9 mouse cellular contexts compared by ENCODE assay signal in genomic region chr13:20299424-20299823, GRCm38 (mm10).
A peak's percentile ranks its signal among the peaks of the same experiment; 100 is the strongest.
DNase-seq lines count a peak whose midpoint lies in the region; ATAC-seq and TF ChIP-seq lines count a peak whose summit lies in the region.
"Had no signal": no experiment of that assay in that cellular context is flagged by ENCODE, and none has a peak within 500 bp of the region (broad histone marks: within the 10 kb centered on the region; RNA-seq: fewer than 3 reads in every experiment).

No protein-coding gene starts in this region.

- H3K4me2 ChIP-seq in forebrain, embryonic 16.5 days (ENCODE audit: low read length), result no peak overlapping the region
- no peak overlapping the region for H3K4me2 ChIP-seq in liver, embryonic 14.5 days (ENCODE audit: low read depth)
- H3K4me2 ChIP-seq: heart, embryonic 15.5 days had no signal

- no peaks in the 10 kb centered on the region for H3K27me3 ChIP-seq in forebrain, embryonic 16.5 days (replicated peaks; ENCODE audit: control insufficient read depth, insufficient read depth, low read length)
- no peaks in the 10 kb centered on the region for H3K27me3 ChIP-seq in liver, embryonic 14.5 days (ENCODE audit: control insufficient read depth, insufficient read depth, low read length)
- H3K27me3 ChIP-seq in splenic B cell, adult 2 months (ENCODE audit: control insufficient read depth, insufficient read depth, low read length, poor library complexity, severe bottlenecking), result no peaks in the 10 kb centered on the region
- H3K27me3 ChIP-seq: heart, embryonic 15.5 days had no signal

- H3K36me3 ChIP-seq in forebrain, embryonic 16.5 days (ENCODE audit: control insufficient read depth, insufficient read depth), result no peaks in the 10 kb centered on the region
- no peaks in the 10 kb centered on the region for H3K36me3 ChIP-seq in liver, embryonic 14.5 days (replicated peaks; ENCODE audit: control insufficient read depth, insufficient read depth, low read depth)
- peaks cover 2% of the 10 kb centered on the region for H3K36me3 ChIP-seq in splenic B cell, adult 2 months (ENCODE audit: control insufficient read depth, insufficient read depth, low read length, poor library complexity, severe bottlenecking)
- H3K36me3 ChIP-seq: heart, embryonic 15.5 days had no signal

- no peak overlapping the region for H3K27ac ChIP-seq in forebrain, embryonic 16.5 days (ENCODE audit: low read length)
- no peak overlapping the region for H3K27ac ChIP-seq in liver, embryonic 14.5 days
- H3K27ac ChIP-seq: heart, embryonic 15.5 days had no signal

- WGBS in forebrain, embryonic 16.5 days, result 58% methylated on average over 3 of the region's 3 CpGs
- 43% methylated on average over 3 of the region's 3 CpGs for WGBS in liver, embryonic 14.5 days (ENCODE audit: insufficient replicate concordance)

- H3K4me3 ChIP-seq in forebrain, embryonic 16.5 days (replicated peaks; ENCODE audit: low read length), result no peak overlapping the region
- no peak overlapping the region for H3K4me3 ChIP-seq in liver, embryonic 14.5 days (ENCODE audit: insufficient read depth in 1 of 2, low read depth in 2 of 2, low read length in 2 of 2)
- H3K4me3 ChIP-seq: heart, embryonic 15.5 days had no signal

- TF ChIP-seq EP300 in liver, embryonic 14.5 days (IDR thresholded peaks at IDR 0.05; ENCODE audit: low read depth), result no peak

- peak; percentile 51 for TF ChIP-seq CTCF in liver, embryonic 14.5 days (IDR thresholded peaks at IDR 0.05; ENCODE audit: low read depth)

- H3K9ac ChIP-seq in forebrain, embryonic 16.5 days (replicated peaks; ENCODE audit: low read depth, low read length), result no peak overlapping the region
- no peak overlapping the region for H3K9ac ChIP-seq in liver, embryonic 14.5 days (replicated peaks)
- H3K9ac ChIP-seq: heart, embryonic 15.5 days had no signal

- no peaks in the 10 kb centered on the region for H3K4me1 ChIP-seq in forebrain, embryonic 16.5 days (replicated peaks; ENCODE audit: control insufficient read depth, insufficient read depth, low read length)
- no peaks in the 10 kb centered on the region for H3K4me1 ChIP-seq in liver, embryonic 14.5 days (replicated peaks; ENCODE audit: control insufficient read depth in 2 of 2, insufficient read depth in 2 of 2, low read length in 1 of 2)
- H3K4me1 ChIP-seq: heart, embryonic 15.5 days had no signal

- ATAC-seq in forebrain, embryonic 16.5 days, result peak; percentile 86
- ATAC-seq in liver, embryonic 14.5 days (ENCODE audit: insufficient read depth), result no peak

- DNase-seq in gastrocnemius, adult 18-20 months (ENCODE audit: low spot score), result peak; percentile 21
- no peak for DNase-seq in gastrocnemius, postnatal 36 days
- peak; percentile 39 for DNase-seq in thymus, postnatal 0 days (ENCODE audit: low spot score)
- no peak for DNase-seq in thymus, adult 18-20 months
- DNase-seq in liver, embryonic 14.5 days (ENCODE audit: low read depth in 3 of 3, low spot score in 3 of 3), result no peak
- DNase-seq in splenic B cell, adult 2 months (ENCODE audit: low read depth, low spot score), result peak; percentile 31
- no peak for DNase-seq in c-Kit-positive CD71-positive TER-119-positive erythroid progenitor cells, embryonic 14.5 days (ENCODE audit: low spot score)

- no peaks in the 10 kb centered on the region for H3K9me3 ChIP-seq in forebrain, embryonic 16.5 days (ENCODE audit: control insufficient read depth, low read length)
- H3K9me3 ChIP-seq in liver, embryonic 14.5 days (ENCODE audit: control insufficient read depth, low read length), result no peaks in the 10 kb centered on the region
- H3K9me3 ChIP-seq: heart, embryonic 15.5 days had no signal

- intact Hi-C loops in gastrocnemius, postnatal 36 days (cut with DNase I), result no loop called here

Comparison
In these comparisons a context has a peak if more than half of its experiments do, and no peak if none do; other contexts are left out.
1. DNase-seq: peak in gastrocnemius, adult 18-20 months (single experiment), thymus, postnatal 0 days (single experiment) and splenic B cell, adult 2 months (single experiment); none in gastrocnemius, postnatal 36 days (0 of 2), thymus, adult 18-20 months (0 of 2), liver, embryonic 14.5 days (0 of 3) and c-Kit-positive CD71-positive TER-119-positive erythroid progenitor cells, embryonic 14.5 days (single experiment).